Mouse (Mus musculus) left cerebral cortex, postnatal 36 days (tissue): ENCODE results near the gene Dscam. TPM values are rescaled to one million over a fixed set of nuclear protein-coding genes. Genes with fewer than 3 reads are reported as not detected.
A peak's percentile ranks its signal among the peaks of the same experiment; 100 is the strongest.

Experiments used
- DNase-seq, 2 experiments: peaks; one replicate each; pipeline ENCODE4 v3.0.0; 2021 to 2022; ENCODE audit warnings: low spot score in 2 of 2, mixed read lengths in 1 of 2
- intact Hi-C: fragments of 180-260 bp; cut with DNase I; formaldehyde crosslinking; loops from one replicate; pipeline ENCODE4 v1.15.1; 2025
- total RNA-seq, 2 experiments: library from RNA; stranded (reverse); gene quantifications; 2 replicates each; pipeline ENCODE4 v1.2.3; 2021

Gene Dscam
- total RNA-seq, 2 experiments from 2014 or later = 44.8 to 47.8 TPM

DNA sequence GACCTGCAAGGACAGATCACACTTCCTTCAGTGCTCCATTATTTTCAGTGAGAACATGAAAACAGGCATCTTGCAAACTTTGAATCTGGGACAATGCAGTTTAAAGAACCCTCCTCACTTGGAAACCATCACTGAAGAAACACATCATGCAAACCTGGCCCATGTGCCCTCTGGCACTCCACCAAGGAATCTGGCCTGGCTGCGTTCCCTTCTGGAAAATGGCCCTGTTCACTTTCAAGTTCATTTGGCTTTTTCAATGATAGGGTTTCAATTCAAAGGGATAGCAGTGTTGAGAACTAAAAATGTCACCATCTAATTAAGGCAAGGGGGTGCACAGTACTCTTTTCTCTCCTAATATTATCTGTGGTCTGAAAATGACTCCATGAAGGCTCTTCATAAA, 142.9 kb downstream of the Dscam start:
- intact Hi-C loops = no loop called here

GRCm38 (mm10) chr16:97026803-97027202, 143.7 kb downstream of the Dscam start:
- intact Hi-C loops = no loop called here
- DNase-seq = no peak

More for the DNA sequence above, 142.9 kb downstream of the Dscam start:
- no peak for DNase-seq

DNA sequence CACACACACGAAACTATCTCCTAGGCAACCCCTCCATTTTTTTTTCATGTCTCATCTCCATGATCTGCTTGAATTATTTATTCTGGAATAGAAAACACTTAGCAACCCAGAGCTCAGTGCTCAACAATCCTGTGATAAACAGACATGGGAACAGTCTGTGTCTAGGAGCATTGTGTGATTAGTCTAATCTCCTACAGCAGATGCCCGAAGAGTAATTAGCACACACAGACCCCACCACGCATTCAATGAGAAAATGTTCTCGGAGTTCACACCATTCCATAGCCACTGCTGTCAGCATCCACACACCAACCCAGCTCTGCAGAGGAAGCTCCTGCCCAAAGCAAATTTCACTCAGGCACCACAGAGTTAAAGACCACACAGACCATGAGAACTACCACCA, 146.1 kb downstream of the Dscam start:
- DNase-seq = no peak

DNA sequence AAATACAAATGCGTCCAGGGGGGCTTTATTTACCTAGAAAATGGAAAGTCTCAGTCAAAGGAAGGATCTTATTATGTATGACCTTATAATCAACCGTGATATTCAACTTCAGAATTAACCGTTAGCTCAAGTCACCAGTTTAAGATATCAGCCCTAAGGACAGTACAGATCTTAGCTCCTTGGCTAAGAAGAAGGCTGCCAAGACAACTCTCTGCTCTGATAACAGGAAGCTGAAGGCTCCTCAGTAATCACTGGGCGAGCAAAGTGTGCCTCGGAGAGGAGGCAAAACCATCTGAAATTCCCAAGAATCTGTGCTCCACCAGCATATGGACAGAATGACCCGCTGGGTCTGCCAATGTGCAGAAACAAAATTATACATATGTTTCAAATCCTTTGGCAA, 149.1 kb downstream of the Dscam start:
- intact Hi-C loops = loop anchor here (5.0 kb wide), 1 partner anchor 146 kb away; no protein-coding TSS in a partner anchor
- DNase-seq = no peak

More for the DNA sequence above, 146.1 kb downstream of the Dscam start:
- intact Hi-C loops = loop anchor here (5.0 kb wide), 1 partner anchor 143 kb away; no protein-coding TSS in a partner anchor

DNA sequence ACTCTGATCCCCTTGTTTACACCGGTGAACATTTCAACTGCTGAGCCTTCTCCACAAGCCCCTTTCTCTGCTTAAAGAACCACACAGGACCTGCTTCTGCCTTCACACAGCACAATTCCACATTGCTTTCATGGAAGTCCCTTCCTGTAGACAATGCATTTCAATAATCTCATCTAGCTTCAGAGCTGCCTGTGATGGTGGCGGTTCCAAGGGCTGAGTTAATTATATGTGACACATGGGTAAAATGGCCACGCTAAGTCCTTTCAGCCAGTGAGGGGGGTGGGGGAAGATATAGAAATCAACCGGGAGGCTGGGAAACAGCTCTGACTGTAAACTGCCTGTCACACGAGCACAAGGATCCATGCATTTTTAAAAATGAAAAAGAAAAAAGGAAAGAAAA, 152.2 kb downstream of the Dscam start:
- no peak for DNase-seq
- intact Hi-C loops = loop anchor here (10.0 kb wide), 1 partner anchor 334 kb away; no protein-coding TSS in a partner anchor

- DNase-seq = no peak
- intact Hi-C loops = loop anchor here (10.0 kb wide), 1 partner anchor 332 kb away; no protein-coding TSS in a partner anchor
Observed at GRCm38 (mm10) chr16:97017171-97017738, 153.3 kb downstream of the Dscam start.

DNA sequence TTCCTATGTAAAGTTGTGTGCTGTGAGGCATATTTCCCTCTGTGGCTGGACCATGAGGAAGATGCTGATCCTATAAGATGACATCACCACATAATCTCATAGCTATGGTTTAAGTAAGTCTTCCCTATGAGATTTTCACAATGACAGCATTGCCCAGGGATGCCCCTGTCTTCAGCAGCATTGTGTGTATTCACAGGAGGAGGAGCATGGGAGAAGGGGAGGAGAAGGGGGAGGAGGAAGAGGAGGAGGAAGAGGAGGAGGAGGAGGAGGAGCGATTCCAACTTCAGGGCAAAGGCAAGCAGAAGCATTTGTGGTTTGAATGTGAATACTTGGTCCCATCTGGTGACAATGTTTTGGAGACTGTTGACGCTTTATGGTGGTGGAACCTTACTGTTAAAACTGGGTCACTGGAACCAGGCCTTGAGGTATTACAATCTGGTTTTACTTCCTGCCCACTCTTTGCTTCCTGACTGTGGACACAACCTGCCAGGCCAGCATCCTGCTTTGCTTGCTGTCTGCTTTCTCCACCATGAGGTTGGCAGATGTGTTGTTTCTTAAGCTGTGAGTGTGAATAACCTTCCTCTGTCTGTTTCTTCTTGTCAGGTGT, 154.2 kb downstream of the Dscam start:
- intact Hi-C loops = loop anchor here (10.0 kb wide), 1 partner anchor 332 kb away; no protein-coding TSS in a partner anchor
- DNase-seq = no peak

DNA sequence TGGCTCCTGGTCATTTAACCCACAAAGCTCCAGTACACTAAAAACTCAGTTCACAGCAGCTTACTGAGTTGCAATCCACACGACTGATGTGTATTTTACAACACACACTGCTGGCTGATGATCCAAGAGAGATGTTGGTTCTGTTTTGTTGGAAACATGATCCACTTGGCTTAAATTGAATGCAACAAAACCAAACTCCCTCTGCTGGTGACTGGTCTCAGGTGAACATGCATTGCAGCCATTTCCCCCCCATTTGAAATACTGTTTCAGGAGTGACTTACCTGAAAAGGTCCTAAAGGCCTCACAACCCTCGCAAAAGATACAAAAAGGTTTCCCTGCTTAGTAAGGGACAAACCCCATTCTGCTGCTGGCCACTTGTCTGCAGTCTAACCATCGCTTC, 156.2 kb downstream of the Dscam start:
- intact Hi-C loops = loop anchor here (5.0 to 10.0 kb wide), 2 partner anchors 162 to 330 kb away; no protein-coding TSS in a partner anchor

DNA sequence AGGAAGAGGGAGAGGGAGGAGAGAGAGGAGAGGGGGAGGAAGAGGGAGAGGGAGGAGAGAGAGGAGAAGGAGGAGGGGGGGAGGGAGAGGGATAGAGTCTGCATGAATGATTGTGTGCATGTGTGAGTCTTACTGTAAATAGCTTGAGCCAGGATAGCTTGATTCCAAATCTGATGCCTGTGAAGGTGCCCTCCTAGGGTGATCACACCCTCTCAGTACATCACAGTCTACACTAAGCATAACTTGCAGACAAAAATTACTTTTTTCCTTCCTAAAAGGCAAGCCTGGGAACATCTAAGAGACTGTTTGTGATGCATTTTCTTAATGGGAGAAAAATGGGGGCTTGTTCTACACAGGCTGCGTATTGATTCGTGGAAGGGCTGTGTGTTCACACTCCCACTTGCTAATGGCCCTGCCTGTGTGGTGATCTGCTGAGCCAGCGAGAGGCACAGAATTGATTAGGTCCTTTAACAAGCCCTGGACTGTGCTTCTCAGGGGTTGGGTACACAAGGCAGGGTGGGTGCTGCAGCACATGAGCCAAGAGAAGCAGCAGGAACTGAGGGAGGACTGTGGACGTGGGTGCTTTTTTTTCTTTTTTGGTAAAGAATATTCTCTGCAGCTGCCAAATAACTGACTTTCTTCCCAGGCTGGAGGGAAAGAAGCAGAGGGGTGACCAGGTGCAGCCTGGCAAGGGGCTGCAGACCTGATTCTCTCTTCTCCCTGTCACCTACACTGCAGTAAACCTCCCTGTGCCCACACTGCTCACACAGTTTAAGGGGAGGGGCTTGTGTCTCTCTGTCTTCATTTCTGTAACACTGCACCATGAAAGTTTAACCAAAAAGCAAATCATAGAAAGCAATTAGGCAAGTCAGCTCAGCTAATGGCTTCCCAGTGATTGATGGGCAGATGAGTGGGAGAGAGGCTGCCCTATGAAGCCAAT, 161.2 kb downstream of the Dscam start:
- intact Hi-C loops = loop anchor here (5.0 to 10.0 kb wide), 5 partner anchors 112 to 325 kb away; no protein-coding TSS in a partner anchor
- peak; percentile 54 to 55 for DNase-seq

More for the DNA sequence above, 156.2 kb downstream of the Dscam start:
- DNase-seq = no peak

DNA sequence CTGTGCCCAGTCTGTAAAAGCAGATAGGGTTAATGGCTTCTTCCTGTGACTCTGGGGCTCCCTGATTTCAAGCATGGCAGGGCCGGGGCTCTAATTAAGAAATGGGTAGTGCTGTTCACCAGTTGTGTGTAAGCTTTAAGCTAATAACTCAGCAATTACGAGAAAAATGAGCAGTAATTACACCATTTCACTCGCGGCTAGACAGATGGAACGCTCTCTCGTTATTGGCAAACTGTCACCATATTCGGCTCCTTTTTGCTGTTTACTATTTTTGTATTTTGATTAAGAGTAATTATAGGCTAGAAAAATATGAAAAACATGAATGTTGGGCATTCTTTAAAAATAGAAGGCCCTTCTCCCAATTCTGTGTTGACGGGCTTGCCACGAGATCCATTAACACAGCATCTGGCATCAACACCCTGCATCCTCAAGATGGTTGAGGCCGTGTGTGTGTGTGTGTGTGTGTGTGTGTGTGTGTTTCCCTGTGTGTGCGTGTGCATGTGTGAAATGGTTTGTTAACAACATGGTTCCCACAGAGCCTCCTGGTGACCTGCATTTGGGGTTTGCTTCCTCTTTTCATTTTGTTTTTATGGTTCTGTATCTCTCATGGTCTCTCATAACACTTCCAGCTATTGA, 162.5 kb downstream of the Dscam start:
- intact Hi-C loops = loop anchor here (5.0 to 10.0 kb wide), 3 partner anchors 111 to 277 kb away; no protein-coding TSS in a partner anchor
- DNase-seq = no peak

GRCm38 (mm10) chr16:97006854-97007182, 163.7 kb downstream of the Dscam start:
- DNase-seq = no peak
- intact Hi-C loops = loop anchor here (5.0 to 10.0 kb wide), 3 partner anchors 110 to 278 kb away; no protein-coding TSS in a partner anchor

DNA sequence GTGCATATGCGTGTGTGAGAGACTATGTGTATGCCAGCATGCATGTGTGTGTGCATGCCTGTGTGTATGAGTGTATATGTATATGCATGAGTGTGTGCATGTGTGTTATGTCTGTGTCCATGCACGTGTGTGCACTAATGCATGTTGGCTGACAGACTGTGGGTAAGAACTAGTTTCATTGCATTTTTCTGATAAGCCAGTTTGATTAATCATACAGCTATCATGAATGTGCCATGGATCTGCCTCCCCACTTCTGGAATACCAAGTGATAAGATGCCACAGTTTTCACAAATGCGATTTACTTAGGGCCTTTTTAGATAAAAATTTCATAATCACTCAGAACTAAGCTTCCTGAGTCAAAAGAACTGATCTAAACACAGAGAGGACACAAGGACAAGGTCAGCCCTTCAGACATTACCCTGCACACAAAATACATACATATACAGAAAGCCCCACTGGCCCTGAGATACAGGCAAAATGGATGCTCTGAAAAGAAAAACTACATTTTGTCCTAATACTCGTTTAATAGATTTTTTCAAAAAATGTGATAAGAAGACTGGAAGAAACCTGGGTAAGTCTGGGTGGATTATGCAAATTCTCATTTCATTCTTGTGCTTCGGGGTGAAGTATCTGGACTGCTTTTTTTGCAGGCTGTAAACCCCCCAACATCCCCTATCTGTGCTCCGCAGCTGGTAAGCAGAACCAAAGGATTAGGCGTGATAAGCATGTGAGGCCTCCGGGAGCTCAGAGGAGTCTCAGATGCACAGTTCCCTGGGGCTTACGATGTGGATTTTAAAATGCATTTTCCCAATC, 164.3 kb downstream of the Dscam start:
- intact Hi-C loops = loop anchor here (5.0 to 10.0 kb wide), 3 partner anchors 109 to 279 kb away; no protein-coding TSS in a partner anchor

DNA sequence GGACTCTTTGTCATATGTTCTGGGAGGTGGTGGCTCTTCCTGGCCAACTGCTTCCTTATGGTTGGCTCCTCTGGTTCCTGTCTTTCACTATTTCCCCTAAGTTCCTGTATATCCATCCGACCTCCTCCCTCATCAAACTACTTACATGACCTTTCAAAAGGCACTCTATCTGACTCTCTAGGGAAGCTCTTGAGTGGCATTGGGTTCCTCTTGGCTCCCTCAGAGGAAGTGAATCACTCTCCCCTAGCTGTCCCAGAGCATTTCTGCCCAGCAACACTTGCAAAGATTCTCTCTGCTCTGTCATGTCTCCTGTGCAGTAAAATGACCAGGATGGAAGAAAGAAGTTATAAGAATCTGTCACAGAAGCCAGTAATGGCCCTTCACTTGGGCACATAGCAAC, 166.6 kb downstream of the Dscam start:
- no peak for DNase-seq
- intact Hi-C loops = loop anchor here (10.0 kb wide), 1 partner anchor 281 kb away; no protein-coding TSS in a partner anchor

More for the DNA sequence above, 164.3 kb downstream of the Dscam start:
- DNase-seq = no peak

GRCm38 (mm10) chr16:97002837-97003236, 167.7 kb downstream of the Dscam start:
- DNase-seq = no peak
- intact Hi-C loops = loop anchor here (10.0 kb wide), 1 partner anchor 282 kb away; no protein-coding TSS in a partner anchor

DNA sequence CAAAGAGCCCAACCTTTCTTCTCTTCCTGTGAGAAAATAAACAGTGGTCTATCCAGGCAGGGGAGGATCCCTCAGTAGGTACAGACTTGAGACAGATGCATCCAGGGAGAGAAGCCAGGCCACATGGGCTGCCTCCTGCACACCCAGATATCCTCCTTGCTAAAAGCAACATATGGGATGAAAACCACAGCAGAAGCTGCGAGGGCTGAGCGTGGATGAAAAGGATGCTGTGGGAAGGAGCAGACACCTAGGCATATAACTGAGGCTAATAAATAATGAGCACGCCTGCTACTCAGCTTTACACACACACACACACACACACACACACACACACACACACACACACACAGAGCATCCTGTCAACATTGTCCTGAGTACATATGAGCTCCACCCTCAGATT, 168.4 kb downstream of the Dscam start:
- DNase-seq = peak; percentile 83 to 84
- intact Hi-C loops = loop anchor here (10.0 kb wide), 1 partner anchor 283 kb away; no protein-coding TSS in a partner anchor

GRCm38 (mm10) chr16:96996854-96997253, 173.7 kb downstream of the Dscam start:
- intact Hi-C loops = no loop called here
- peak; percentile 28 to 45 for DNase-seq

- intact Hi-C loops = no loop called here
- DNase-seq = no peak
Observed at GRCm38 (mm10) chr16:96995858-96996257, 174.7 kb downstream of the Dscam start.

DNA sequence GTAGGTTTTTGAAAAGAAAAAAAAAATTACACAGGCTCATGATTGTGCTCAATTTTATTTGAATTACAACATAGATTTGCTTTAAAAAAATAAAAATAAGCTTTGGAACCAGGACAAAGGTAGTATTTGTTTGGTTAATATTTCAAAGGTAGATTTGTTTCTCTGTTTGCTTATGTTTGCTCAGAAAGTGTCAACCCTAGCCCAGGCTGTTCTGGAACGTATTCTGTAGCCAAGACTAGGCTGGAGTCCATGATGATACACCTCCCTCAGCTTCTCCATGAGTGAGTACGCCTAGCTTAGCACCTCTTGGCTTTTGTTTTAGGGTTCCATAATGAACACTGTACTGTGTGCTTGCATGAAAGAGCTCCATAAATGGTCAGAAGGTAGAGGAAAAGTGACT, 183.2 kb downstream of the Dscam start:
- DNase-seq = no peak
- intact Hi-C loops = no loop called here
